Mouse (Mus musculus) lung, embryonic 14.5 days (tissue): ENCODE data around the gene Duoxa1. TPM values are rescaled to one million over a fixed set of nuclear protein-coding genes. Genes with fewer than 3 reads are reported as not detected.

Source experiments
- ATAC-seq: fragments of 200-750 bp; cut with Nextera tagmentation; 2 replicates; pipeline ENCODE4 v1.8.0; 2017; ENCODE audit warnings: mild to moderate bottlenecking, moderate TSS enrichment, moderate library complexity; ENCODE audit not compliant: insufficient read depth
- DNase-seq: peaks from one replicate; pipeline ENCODE4 v3.0.0-alpha.2; 2015
- H3K27ac ChIP-seq: fragments of 300-500 bp; sonication (generic); 2 replicates; pipeline ENCODE4 v1.5.1; 2014; ENCODE audit warnings: low read depth, mild to moderate bottlenecking, moderate library complexity
- H3K27me3 ChIP-seq: fragments of 300-500 bp; sonication (generic); 2 replicates; pipeline ENCODE4 v1.6.1; 2014; ENCODE audit warnings: low read length, control low read depth; ENCODE audit not compliant: insufficient read depth
- H3K36me3 ChIP-seq: fragments of 300-500 bp; sonication (generic); 2 replicates; pipeline ENCODE4 v1.6.1; 2014; ENCODE audit warnings: control low read depth; ENCODE audit not compliant: insufficient read depth
- H3K4me1 ChIP-seq: fragments of 300-500 bp; sonication (generic); 2 replicates; pipeline ENCODE4 v1.6.1; 2014; ENCODE audit warnings: antibody characterized with exemption, control low read depth; ENCODE audit not compliant: insufficient read depth
- H3K4me2 ChIP-seq: fragments of 300-500 bp; sonication (generic); 2 replicates; pipeline ENCODE4 v1.6.1; 2014; ENCODE audit warnings: mild to moderate bottlenecking
- H3K4me3 ChIP-seq: fragments of 300-500 bp; sonication (generic); 2 replicates; pipeline ENCODE4 v1.5.1; 2014; ENCODE audit warnings: low read depth, low read length
- H3K9ac ChIP-seq: fragments of 300-500 bp; sonication (generic); 2 replicates; pipeline ENCODE4 v1.6.1; 2014
- H3K9me3 ChIP-seq: fragments of 300-500 bp; sonication (generic); 2 replicates; pipeline ENCODE4 v1.6.1; 2016; ENCODE audit warnings: low read depth, low read length, control low read depth
- CTCF ChIP-seq: IDR thresholded peaks from 2 replicates; pipeline ENCODE4 v1.5.1; 2016; ENCODE audit warnings: antibody characterized with exemption, low read depth
- whole genome bisulfite sequencing: fragments of 180-500 bp; shearing (Covaris S2); extraction: QIAGEN DNeasy Blood & Tissue Kit; methylation state at CpG from one replicate; pipeline ENCODE4 v1.1.7; 2014; 5-methylcytosine and 5-hydroxymethylcytosine counted together
- polyA plus RNA-seq: library from polyadenylated mRNA; unstranded; fragments of >200 nt; fragmentation: Nextera tagmentation; extraction: Ambion mirVana; gene quantifications from 2 replicates; pipeline ENCODE4 v1.2.1, GENCODE M21; 2014

The Duoxa1 gene
- polyA plus RNA-seq, 1 experiment from 2014 or later, result not detected

DNA sequence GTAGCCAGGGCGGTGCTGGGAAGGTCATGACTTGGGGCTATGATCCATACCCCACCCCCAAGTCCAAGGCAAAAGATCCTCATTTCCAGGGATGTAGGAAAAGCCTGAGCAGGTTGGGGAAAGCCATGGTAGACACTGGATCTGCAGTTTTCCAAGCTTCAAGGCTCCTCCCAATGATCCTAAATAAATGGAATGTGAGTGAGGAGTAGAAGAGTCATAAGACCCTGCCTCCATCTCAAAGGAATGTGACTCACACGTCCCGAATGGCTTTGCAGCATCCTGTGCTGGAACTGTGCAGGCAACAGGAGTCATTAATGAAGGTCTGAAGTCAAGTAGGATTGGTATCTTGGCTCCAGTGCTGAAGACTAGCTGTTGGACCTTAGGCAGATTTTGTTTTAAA, 14.5 kb upstream of the Duoxa1 start:
- H3K4me3 ChIP-seq, result no peak overlapping the region

DNA sequence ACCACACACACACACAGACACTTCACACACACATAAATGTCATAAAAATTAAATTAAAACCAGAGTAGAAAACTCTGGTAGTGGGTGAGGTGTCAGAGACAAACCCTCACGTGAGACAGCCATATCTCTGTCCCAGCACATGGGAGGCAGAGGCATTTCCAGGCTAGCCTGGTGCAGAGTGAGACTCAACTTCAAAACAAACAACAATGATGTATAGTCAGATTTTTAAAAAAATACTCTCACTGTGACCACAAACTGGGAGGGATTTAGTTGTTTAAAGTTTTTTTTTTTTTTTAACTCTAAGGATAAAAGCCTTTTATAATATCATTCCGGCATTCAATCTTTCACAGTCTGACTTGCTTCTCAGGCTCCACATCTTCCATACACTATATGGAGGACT, 11.8 kb upstream of the Duoxa1 start:
- no peak overlapping the region for H3K4me2 ChIP-seq
- no peak for TF ChIP-seq CTCF
- no peak overlapping the region for H3K9ac ChIP-seq
- H3K36me3 ChIP-seq, result no peaks in the 10 kb centered on the region
- H3K27ac ChIP-seq, result no peak overlapping the region
- ATAC-seq, result no peak
- no peaks in the 10 kb centered on the region for H3K27me3 ChIP-seq
- H3K9me3 ChIP-seq, result no peaks in the 10 kb centered on the region
- no peaks in the 10 kb centered on the region for H3K4me1 ChIP-seq
- H3K4me3 ChIP-seq, result no peak overlapping the region
- 42% methylated on average over 2 of the region's 2 CpGs for WGBS
- no peak for DNase-seq

More for the DNA sequence above, 14.5 kb upstream of the Duoxa1 start:
- Histone ChIP-seq H3K4me1 (no peaks in the 10 kb centered on the region), H3K27ac (no peak overlapping the region), H3K9me3 (no peaks in the 10 kb centered on the region), H3K4me2 (no peak overlapping the region), H3K36me3 (no peaks in the 10 kb centered on the region), H3K9ac (no peak overlapping the region), H3K27me3 (no peaks in the 10 kb centered on the region)
- ATAC-seq (no peak), DNase-seq (no peak)
- 45% methylated on average over 3 of the region's 3 CpGs for WGBS
- TF ChIP-seq CTCF, result no peak

DNA sequence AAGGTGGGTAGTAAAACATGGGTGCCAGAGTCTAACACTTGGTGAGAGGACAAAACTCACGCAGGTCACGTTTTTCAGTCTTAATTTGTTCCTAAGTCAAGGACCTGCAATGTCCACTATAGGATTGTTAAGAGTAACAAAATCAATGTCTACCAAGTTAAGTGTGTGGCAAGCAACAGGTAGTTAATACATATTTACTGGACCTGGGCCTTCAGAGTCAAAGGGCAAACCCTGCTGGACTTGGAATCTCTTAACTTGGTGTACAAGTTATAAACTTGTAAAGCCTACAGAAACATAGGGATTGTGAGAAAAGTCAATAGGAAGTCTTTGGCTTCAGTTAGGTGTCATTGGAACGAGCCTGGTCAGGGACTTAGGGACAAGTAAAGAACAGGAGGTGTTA, 11.1 kb upstream of the Duoxa1 start:
- WGBS, result 78% methylated on average over 3 of the region's 3 CpGs
- DNase-seq (no peak), ATAC-seq (no peak)
- Histone ChIP-seq H3K27me3 (no peaks in the 10 kb centered on the region), H3K27ac (no peak overlapping the region), H3K4me1 (no peaks in the 10 kb centered on the region), H3K36me3 (no peaks in the 10 kb centered on the region), H3K9me3 (no peaks in the 10 kb centered on the region), H3K4me2 (no peak overlapping the region), H3K9ac (no peak overlapping the region), H3K4me3 (no peak overlapping the region)
- no peak for TF ChIP-seq CTCF

DNA sequence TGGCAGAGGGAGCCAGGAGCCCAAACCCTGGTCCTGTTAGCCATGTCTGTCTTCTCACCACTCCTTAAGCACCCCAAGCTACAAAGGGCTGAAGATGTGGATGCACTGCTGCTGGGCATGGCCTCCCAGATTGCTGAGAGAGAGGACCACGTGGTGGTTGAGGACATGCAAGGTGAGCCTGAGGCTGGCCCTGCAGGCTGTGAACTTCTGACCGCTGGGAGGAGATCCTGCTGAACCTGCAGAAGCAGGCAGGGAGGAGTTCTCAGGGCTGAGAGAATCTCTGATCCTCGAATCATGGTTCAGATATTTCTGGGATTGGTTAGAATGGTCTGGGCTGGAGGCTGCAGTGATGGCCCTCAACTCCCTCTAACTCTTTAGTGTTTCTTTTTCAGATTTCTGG, 10.4 kb upstream of the Duoxa1 start:
- WGBS, result 63% methylated on average over 3 of the region's 3 CpGs
- no peak for DNase-seq
- H3K36me3 ChIP-seq, result no peaks in the 10 kb centered on the region

DNA sequence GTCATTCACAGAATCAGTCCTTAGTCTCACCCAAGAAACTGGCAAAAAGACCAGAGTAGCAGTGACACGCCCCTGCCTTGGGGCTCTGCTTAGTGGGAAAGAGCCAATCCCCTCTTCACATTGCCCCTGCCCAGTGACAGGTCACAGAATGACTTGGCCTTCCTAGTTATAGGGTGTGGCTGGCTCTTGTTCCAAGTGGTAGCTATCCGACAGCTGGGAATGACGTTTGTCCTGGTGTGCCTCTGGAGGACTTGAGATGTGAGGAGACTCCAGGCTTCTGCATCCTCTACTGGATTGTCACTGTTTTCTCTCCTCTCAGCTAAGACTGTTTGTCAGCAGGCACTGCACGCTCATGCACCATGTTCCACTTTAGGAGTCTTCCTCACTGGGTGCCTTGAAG, 3.9 kb upstream of the Duoxa1 start:
- no peak overlapping the region for H3K27ac ChIP-seq
- H3K9me3 ChIP-seq, result no peaks in the 10 kb centered on the region
- no peak overlapping the region for H3K9ac ChIP-seq
- H3K4me3 ChIP-seq, result no peak overlapping the region
- no peak overlapping the region for H3K4me2 ChIP-seq
- TF ChIP-seq CTCF, result no peak
- peaks cover 20% of the 10 kb centered on the region for H3K27me3 ChIP-seq
- DNase-seq (no peak), ATAC-seq (no peak)
- no peaks in the 10 kb centered on the region for H3K4me1 ChIP-seq
- 71% methylated on average over 4 of the region's 4 CpGs for WGBS
- H3K36me3 ChIP-seq, result no peaks in the 10 kb centered on the region

More for the DNA sequence above, 10.4 kb upstream of the Duoxa1 start:
- H3K9ac ChIP-seq, result no peak overlapping the region
- no peak overlapping the region for H3K4me3 ChIP-seq
- no peaks in the 10 kb centered on the region for H3K9me3 ChIP-seq
- no peaks in the 10 kb centered on the region for H3K4me1 ChIP-seq
- no peak for ATAC-seq
- H3K27me3 ChIP-seq, result no peaks in the 10 kb centered on the region
- H3K4me2 ChIP-seq, result no peak overlapping the region
- no peak for TF ChIP-seq CTCF
- H3K27ac ChIP-seq, result no peak overlapping the region

DNA sequence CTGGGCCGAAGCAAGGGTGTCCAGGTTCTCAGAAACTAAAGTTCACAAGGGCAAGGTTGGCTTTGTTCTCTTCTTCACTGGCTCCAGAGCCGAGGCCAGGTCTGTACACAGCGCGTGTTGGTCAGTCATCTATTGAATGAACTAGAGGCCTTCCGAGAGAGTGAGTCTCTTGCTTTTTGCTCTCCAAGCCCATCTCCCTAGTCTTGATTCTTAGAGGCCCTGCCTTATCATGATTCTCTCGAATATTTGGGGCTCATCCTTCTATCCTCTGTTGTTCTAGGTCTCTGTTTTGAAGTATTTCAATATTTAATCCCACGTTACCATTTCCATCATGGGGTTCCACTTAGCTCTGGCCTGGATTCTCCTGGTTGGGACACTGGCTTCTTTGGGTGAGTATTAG, 1.8 kb upstream of the Duoxa1 start, which contains the start of gene Duox1:
Duox1 (plus strand) TSS at position 301 of the 400 bp plus-strand sequence.
- no peaks in the 10 kb centered on the region for H3K36me3 ChIP-seq
- DNase-seq, result no peak
- H3K27me3 ChIP-seq, result peaks cover 34% of the 10 kb centered on the region
- no peaks in the 10 kb centered on the region for H3K4me1 ChIP-seq
- no peaks in the 10 kb centered on the region for H3K9me3 ChIP-seq
- no peak within 1 kb of the TSS for H3K4me3 ChIP-seq
- WGBS, result 83% methylated on average over 7 of the region's 7 CpGs
- H3K9ac ChIP-seq, result no peak within 1 kb of the TSS
- no peak for ATAC-seq
- no peak for TF ChIP-seq CTCF
- no peak within 1 kb of the TSS for H3K4me2 ChIP-seq
- no peak within 1 kb of the TSS for H3K27ac ChIP-seq

DNA sequence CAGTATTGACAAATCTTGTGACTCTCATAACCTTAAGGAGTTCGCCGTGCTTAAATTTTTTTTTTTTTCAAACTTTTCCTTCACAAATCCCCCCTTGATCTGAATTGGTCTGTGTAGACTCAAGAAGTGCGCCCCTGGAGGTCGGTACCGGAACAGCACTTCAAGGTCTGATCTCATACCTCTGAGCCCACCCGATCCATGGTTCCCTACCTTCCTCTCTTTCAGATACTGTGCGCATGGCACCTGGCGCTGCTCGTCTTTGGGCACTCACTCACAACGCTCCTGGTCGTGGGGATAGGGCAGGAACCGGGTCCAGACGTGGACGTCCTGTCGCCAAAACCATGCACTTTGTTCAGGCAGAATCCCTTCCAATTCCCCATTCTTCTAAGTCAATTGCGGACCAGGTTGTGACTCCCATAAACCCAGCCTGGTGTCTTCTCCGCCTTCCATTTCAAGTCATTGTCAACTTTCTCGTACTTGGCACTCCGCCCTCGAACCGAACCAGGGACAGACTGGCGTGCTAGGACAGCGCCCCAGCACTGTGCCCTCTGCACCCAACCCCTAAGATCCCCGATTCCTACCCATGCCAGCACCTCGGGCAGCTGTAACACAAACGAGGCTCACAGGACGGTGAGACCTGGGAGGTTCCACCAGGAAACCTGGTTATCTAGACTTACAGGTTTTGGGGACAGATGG, 660 bp downstream of the Duoxa1 start:
- TF ChIP-seq CTCF, result peak; percentile 81
- Histone ChIP-seq H3K4me3 (peak overlapping the region; percentile 16), H3K4me1 (no peaks in the 10 kb centered on the region), H3K4me2 (peak overlapping the region; percentile 54), H3K27me3 (peaks cover 37% of the 10 kb centered on the region), H3K36me3 (no peaks in the 10 kb centered on the region), H3K9me3 (no peaks in the 10 kb centered on the region), H3K27ac (no peak overlapping the region), H3K9ac (no peak overlapping the region)
- 5% methylated on average over 27 of the region's 27 CpGs for WGBS
- peak; percentile 86 for DNase-seq
- peak; percentile 50; the same call in 1 of the 2 replicates for ATAC-seq
